Mouse (Mus musculus): ENCODE measurements around the gene Fmo1. TPM values are rescaled to one million over a fixed set of nuclear protein-coding genes. Genes with fewer than 3 reads are reported as not detected.
"Not testable (repeated sequence)": the region's sequence is repeated elsewhere in the genome, so short reads cannot be mapped to it uniquely, and the experiment has no call there.

Gene Fmo1
- polyA plus RNA-seq, 1 experiment, result 3.8 TPM

- TF ChIP-seq POLR2A (IDR thresholded peaks at IDR 0.05; ENCODE audit: low read depth, low read length) (no peak), CTCF (IDR thresholded peaks at IDR 0.05; ENCODE audit: borderline replicate concordance, insufficient read depth, low read length) (no peak)
Measured at GRCm38 (mm10) chr1:162813143-162813835, 53.1 kb downstream of the Fmo1 start.

GRCm38 (mm10) chr1:162808541-162808940 is 57.9 kb downstream of the Fmo1 start:
- Histone ChIP-seq H3K27ac (ENCODE audit: insufficient read depth, low read length) (no peak overlapping the region), H3K4me3 (ENCODE audit: insufficient read depth, low read length) (no peak overlapping the region), H3K4me1 (ENCODE audit: control insufficient read depth, insufficient read depth, low read length) (no peaks in the 10 kb centered on the region)
- no peak for TF ChIP-seq CTCF (IDR thresholded peaks at IDR 0.05; ENCODE audit: borderline replicate concordance, insufficient read depth, low read length)
- no peak for TF ChIP-seq POLR2A (IDR thresholded peaks at IDR 0.05; ENCODE audit: low read depth, low read length)

More at GRCm38 (mm10) chr1:162813143-162813835, 53.1 kb downstream of the Fmo1 start:
- H3K4me3 ChIP-seq (ENCODE audit: insufficient read depth, low read length), result no peak overlapping the region
- H3K27ac ChIP-seq (ENCODE audit: insufficient read depth, low read length), result no peak overlapping the region
- H3K4me1 ChIP-seq (ENCODE audit: control insufficient read depth, insufficient read depth, low read length), result no peaks in the 10 kb centered on the region

GRCm38 (mm10) chr1:162807441-162807840 is 59.0 kb downstream of the Fmo1 start:
- H3K27ac ChIP-seq (ENCODE audit: insufficient read depth, low read length), result no peak overlapping the region
- no peaks in the 10 kb centered on the region for H3K4me1 ChIP-seq (ENCODE audit: control insufficient read depth, insufficient read depth, low read length)
- H3K4me3 ChIP-seq (ENCODE audit: insufficient read depth, low read length), result no peak overlapping the region
- TF ChIP-seq POLR2A (IDR thresholded peaks at IDR 0.05; ENCODE audit: low read depth, low read length) (no peak), CTCF (IDR thresholded peaks at IDR 0.05; ENCODE audit: borderline replicate concordance, insufficient read depth, low read length) (no peak)

- no peak overlapping the region for H3K27ac ChIP-seq (ENCODE audit: insufficient read depth, low read length)
- H3K4me3 ChIP-seq (ENCODE audit: insufficient read depth, low read length), result no peak overlapping the region
- TF ChIP-seq CTCF (IDR thresholded peaks at IDR 0.05; ENCODE audit: borderline replicate concordance, insufficient read depth, low read length), result peak; percentile 15; the same call in 1 of the 2 replicates
- TF ChIP-seq POLR2A (IDR thresholded peaks at IDR 0.05; ENCODE audit: low read depth, low read length), result no peak
- H3K4me1 ChIP-seq (ENCODE audit: control insufficient read depth, insufficient read depth, low read length), result no peaks in the 10 kb centered on the region
Measured at GRCm38 (mm10) chr1:162805011-162805410, 61.4 kb downstream of the Fmo1 start.

GRCm38 (mm10) chr1:162796441-162796840 is 70.0 kb downstream of the Fmo1 start:
- Histone ChIP-seq H3K4me1 (ENCODE audit: control insufficient read depth, insufficient read depth, low read length) (peaks cover 2% of the 10 kb centered on the region; the same call in 1 of the 2 replicates), H3K4me3 (ENCODE audit: insufficient read depth, low read length) (no peak overlapping the region), H3K27ac (ENCODE audit: insufficient read depth, low read length) (no peak overlapping the region)
- TF ChIP-seq POLR2A (IDR thresholded peaks at IDR 0.05; ENCODE audit: low read depth, low read length) (no peak), CTCF (IDR thresholded peaks at IDR 0.05; ENCODE audit: borderline replicate concordance, insufficient read depth, low read length) (no peak)

- H3K4me1 ChIP-seq (ENCODE audit: control insufficient read depth, insufficient read depth, low read length), result peaks cover 2% of the 10 kb centered on the region; the same call in 1 of the 2 replicates
Measured at GRCm38 (mm10) chr1:162792306-162793044, 73.9 kb downstream of the Fmo1 start.

GRCm38 (mm10) chr1:162785222-162785621 is 81.2 kb downstream of the Fmo1 start:
- no peaks in the 10 kb centered on the region for H3K4me1 ChIP-seq (ENCODE audit: control insufficient read depth, insufficient read depth, low read length)
- H3K4me3 ChIP-seq (ENCODE audit: insufficient read depth, low read length), result no peak overlapping the region
- H3K27ac ChIP-seq (ENCODE audit: insufficient read depth, low read length), result no peak overlapping the region
- TF ChIP-seq POLR2A (IDR thresholded peaks at IDR 0.05; ENCODE audit: low read depth, low read length) (no peak), CTCF (IDR thresholded peaks at IDR 0.05; ENCODE audit: borderline replicate concordance, insufficient read depth, low read length) (no peak)

More at GRCm38 (mm10) chr1:162792306-162793044, 73.9 kb downstream of the Fmo1 start:
- Histone ChIP-seq H3K27ac (ENCODE audit: insufficient read depth, low read length) (no peak overlapping the region), H3K4me3 (ENCODE audit: insufficient read depth, low read length) (no peak overlapping the region)
- no peak for TF ChIP-seq POLR2A (IDR thresholded peaks at IDR 0.05; ENCODE audit: low read depth, low read length)
- TF ChIP-seq CTCF (IDR thresholded peaks at IDR 0.05; ENCODE audit: borderline replicate concordance, insufficient read depth, low read length), result no peak

GRCm38 (mm10) chr1:162783669-162784248 is 82.7 kb downstream of the Fmo1 start:
- H3K4me3 ChIP-seq (ENCODE audit: insufficient read depth, low read length), result no peak overlapping the region
- TF ChIP-seq POLR2A (IDR thresholded peaks at IDR 0.05; ENCODE audit: low read depth, low read length), result no peak
- TF ChIP-seq CTCF (IDR thresholded peaks at IDR 0.05; ENCODE audit: borderline replicate concordance, insufficient read depth, low read length), result no peak
- H3K4me1 ChIP-seq (ENCODE audit: control insufficient read depth, insufficient read depth, low read length), result no peaks in the 10 kb centered on the region
- H3K27ac ChIP-seq (ENCODE audit: insufficient read depth, low read length), result no peak overlapping the region

- H3K27ac ChIP-seq (ENCODE audit: insufficient read depth, low read length); H3K4me3 ChIP-seq (ENCODE audit: insufficient read depth, low read length); H3K4me1 ChIP-seq (ENCODE audit: control insufficient read depth, insufficient read depth, low read length): not testable (repeated sequence)
Measured at GRCm38 (mm10) chr1:162781035-162781434, 85.4 kb downstream of the Fmo1 start.

Other genes with a start within 250 kb of the Fmo1 start
- not detected in 2 replicates for gene Myoc, start 227.5 kb downstream of the Fmo1 start, polyA plus RNA-seq (2011; ENCODE audit: insufficient read length, low read depth, missing spikeins)
- gene Myocos, start 208.4 kb downstream of the Fmo1 start, polyA plus RNA-seq (2011; ENCODE audit: insufficient read length, low read depth, missing spikeins), result not detected in 2 replicates
- 183 and 206 TPM in 2 replicates for gene Prrc2c, start 126.1 kb downstream of the Fmo1 start, polyA plus RNA-seq (2011; ENCODE audit: insufficient read length, low read depth, missing spikeins)
- gene Fmo4, start 52.6 kb downstream of the Fmo1 start, polyA plus RNA-seq (2011; ENCODE audit: insufficient read length, low read depth, missing spikeins), result not detected in 2 replicates
- 0.19 TPM in 1 of 2 replicates, not detected in the other for gene Fmo2, start 32.1 kb upstream of the Fmo1 start, polyA plus RNA-seq (2011; ENCODE audit: insufficient read length, low read depth, missing spikeins)
- gene Fmo6, start 70.9 kb upstream of the Fmo1 start, polyA plus RNA-seq (2011; ENCODE audit: insufficient read length, low read depth, missing spikeins), result not detected in 2 replicates
- 0.25 TPM in 1 of 2 replicates, not detected in the other for gene Fmo3, start 117.9 kb upstream of the Fmo1 start, polyA plus RNA-seq (2011; ENCODE audit: insufficient read length, low read depth, missing spikeins)
- gene Mroh9, start 219.1 kb upstream of the Fmo1 start, polyA plus RNA-seq (2011; ENCODE audit: insufficient read length, low read depth, missing spikeins), result not detected in 2 replicates